Mouse (Mus musculus) kidney, adult 8-10 months (tissue): ENCODE data around the gene Cdk14.
A peak's percentile ranks its signal among the peaks of the same experiment; 100 is the strongest.

ENCODE experiments used
- DNase-seq, 2 experiments: peaks; one replicate each; pipeline ENCODE4 v3.0.0; 2022

The Cdk14 gene

DNA sequence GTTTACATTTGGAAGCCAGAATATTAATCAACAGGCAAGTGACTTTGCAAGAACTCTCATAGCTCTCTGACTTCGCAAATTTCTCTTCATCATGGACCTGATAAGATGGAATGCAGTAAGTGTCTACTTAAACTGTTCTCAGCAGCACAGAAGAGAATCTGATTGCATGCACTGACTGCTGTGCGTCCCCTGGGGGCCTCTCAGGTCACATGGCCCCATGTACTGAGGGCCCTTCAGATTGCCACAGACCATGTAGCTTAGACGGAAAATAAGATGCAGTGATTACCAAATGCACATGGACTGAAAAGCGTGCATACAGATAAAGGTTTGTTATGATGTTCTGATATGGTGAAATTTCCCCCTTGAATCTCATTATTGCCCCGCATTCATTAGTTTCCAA lies 653.4 kb downstream of the Cdk14 start:
- DNase-seq = no peak

DNA sequence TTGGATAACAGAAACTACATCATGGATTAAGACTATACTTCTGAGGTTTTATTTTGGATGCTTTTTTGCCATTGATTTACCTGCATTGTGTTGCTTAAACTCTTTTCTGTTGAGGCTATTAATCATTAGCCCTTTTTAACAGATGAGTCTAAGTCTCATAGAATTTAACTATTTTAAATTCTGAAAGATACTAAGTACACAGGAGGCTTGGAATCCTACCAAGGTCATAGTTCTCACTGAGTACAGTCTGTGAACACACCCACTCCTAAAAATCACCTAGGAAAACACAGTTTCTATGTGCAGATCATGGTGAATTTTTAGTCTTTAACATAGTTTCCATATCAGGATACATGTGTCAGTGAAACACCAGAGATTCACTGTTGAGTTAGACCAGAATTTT lies 658.2 kb downstream of the Cdk14 start:
- DNase-seq = peak; percentile 8 to 64

GRCm38 (mm10) chr5:4758331-4759080 lies 661.6 kb downstream of the Cdk14 start:
- DNase-seq = peak; percentile 55 to 60

- peak; percentile 93 to 94 for DNase-seq
These were observed 662.2 kb downstream of the Cdk14 start, which contains the start of gene Fzd1 for GRCm38 (mm10) chr5:4757902-4758301. TSS of gene Fzd1 (minus strand) at chr5:4758035.

- DNase-seq = peak; percentile 59 to 72
These were observed 663.0 kb downstream of the Cdk14 start for GRCm38 (mm10) chr5:4756871-4757711.

- peak in 1 of 2 experiments; percentile 36 for DNase-seq
These were observed 664.0 kb downstream of the Cdk14 start for GRCm38 (mm10) chr5:4756001-4756681.

DNA sequence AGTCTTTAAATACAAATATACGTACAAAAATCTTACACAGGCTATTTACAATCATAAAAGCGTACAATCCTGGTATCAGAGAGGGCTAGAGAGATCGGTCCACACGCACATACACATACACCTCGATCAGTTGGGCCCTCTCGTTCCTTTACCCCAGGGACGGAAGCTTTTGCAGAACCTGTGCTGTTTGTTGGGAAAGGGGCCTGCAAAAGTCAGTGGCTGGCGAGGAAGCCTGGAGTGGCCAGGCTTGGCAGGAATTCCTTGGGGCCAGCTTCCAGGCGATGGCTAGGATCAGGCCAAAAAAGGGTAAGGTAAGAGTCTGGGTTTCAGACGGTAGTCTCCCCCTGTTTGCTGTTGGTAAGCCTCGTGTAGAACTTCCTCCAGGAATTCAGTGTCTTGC lies 664.8 kb downstream of the Cdk14 start:
- DNase-seq = no peak

DNA sequence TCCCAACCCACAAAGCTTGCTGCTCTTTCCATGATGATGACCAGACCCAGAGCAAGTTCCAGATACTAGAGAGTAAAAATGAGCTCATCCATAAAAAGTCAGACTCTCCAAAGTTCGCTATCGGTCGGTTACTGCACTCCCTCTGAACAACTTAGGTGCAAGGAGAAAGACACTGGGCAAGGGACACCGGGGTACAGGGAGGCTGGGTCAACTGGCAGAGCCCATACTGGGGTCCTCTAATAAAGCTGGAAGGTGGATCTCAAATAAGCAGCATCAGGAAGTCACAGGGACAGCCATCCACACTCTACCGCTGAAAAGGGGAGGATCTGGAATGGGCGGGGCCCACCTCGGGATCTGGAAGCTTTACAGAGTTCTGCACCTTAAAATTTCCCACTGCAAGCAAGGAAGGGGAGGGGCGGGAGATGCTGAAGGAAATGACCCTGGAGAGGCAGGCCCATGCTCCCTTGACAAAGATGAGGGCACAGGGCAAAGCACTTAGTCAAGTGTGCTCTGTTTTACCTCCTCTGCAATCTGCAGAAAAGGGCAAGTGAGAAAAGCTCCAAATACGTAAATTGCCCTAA lies 665.3 kb downstream of the Cdk14 start:
- peak; percentile 31 to 40 for DNase-seq
